Mouse (Mus musculus): ENCODE measurements around the gene Morc2a.

Morc2a gene

DNA sequence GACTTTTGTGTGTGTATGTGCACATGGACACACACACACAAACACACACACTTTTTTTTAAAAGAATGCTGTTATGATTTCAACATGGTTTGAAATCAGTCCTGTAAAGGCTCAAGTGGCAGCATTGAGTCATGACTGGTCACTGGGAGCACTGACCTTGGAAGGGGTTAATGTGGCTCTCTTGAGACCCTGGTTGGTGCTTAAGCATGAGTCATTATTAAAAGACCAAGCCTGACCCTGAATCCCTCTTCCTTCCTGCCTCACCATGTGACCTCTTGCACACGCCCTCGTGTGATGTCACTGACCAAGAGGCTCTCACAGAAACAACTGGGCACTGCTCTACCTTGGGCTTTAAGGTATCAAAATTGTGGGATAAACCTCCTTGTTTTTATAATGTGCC is 89.8 kb downstream of the Morc2a start:
- DNase-seq, result no peak

All from lung, postnatal 4 days (tissue).